Mouse (Mus musculus) natural killer cell, adult 2 months (primary cell): Measurements from ENCODE around the gene Ankrd39.

Source experiments
- DNase-seq, 2 experiments: peaks; one replicate each; pipeline ENCODE4 v3.0.0; 2022; ENCODE audit warnings: low spot score in 2 of 2

The Ankrd39 gene

DNA sequence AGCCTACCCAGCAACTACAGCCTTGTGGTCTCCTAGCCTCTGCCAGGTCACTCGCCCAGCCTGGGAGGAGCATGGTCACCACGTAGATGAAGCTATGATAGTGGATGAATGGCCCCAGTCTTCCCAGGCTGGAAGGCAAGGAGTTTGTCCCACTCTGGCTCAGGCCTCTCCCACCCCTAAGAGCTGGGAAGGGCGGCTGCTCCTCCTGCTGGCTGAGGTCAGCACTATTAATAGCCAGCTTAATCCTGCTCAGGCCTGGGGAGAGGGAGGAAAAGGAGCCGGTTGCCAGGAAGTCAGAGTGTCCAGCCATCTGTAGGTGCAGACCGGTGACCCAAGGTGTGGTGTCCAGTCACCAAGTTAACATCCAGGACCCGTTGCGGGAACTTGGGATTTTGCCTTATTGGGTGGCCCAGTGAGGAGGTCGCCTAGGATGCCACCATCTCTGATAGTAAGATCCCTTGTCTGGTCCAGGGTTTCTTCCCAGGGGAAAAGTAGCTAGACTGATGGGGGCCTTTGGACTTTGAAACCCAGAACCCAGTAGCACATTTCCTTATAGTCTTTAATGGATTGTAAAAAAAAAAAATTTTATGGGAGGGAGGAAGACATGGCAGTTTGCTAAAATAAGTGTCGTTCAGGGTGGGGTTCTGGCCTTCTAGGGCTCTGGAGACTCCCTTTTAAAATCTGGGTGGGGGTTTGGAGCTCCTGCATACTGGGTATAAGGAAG, 54.7 kb downstream of the Ankrd39 start:
- DNase-seq: no peak

- no peak for DNase-seq
These were observed 57.6 kb downstream of the Ankrd39 start for GRCm38 (mm10) chr1:36489661-36490060.
